Mouse (Mus musculus): ENCODE results near the gene Tm9sf4.

GRCm38 (mm10) chr2:153225595-153225953, 64.5 kb downstream of the Tm9sf4 start:
- TF ChIP-seq POLR2A (IDR thresholded peaks at IDR 0.05; ENCODE audit: control insufficient read depth, extremely low read depth, insufficient read depth, low read length, poor library complexity) = no peak
- TF ChIP-seq CTCF (IDR thresholded peaks at IDR 0.05; ENCODE audit: borderline replicate concordance, control insufficient read depth, extremely low read depth, insufficient read depth, low read length, poor library complexity) = no peak

All from thymus, adult 2 months (tissue).